ENCODE assay signal across 29 mouse cellular contexts in genomic region chr14:86300811-86301210, GRCm38 (mm10).
"Had no signal": no experiment of that assay in that cellular context is flagged by ENCODE, and none has a peak within 500 bp of the region (broad histone marks: within the 10 kb centered on the region; RNA-seq: fewer than 3 reads in every experiment).

No protein-coding gene starts in this region.

- ATAC-seq: forebrain, embryonic 13.5 days; forebrain, embryonic 14.5 days; forebrain, embryonic 15.5 days; forebrain, embryonic 16.5 days; forebrain, postnatal 0 days had no signal

- H3K27me3 ChIP-seq: embryonic facial prominence, embryonic 12.5 days; embryonic facial prominence, embryonic 13.5 days; embryonic facial prominence, embryonic 15.5 days; forebrain, embryonic 12.5 days; forebrain, embryonic 13.5 days; forebrain, embryonic 15.5 days had no signal

- H3K27ac ChIP-seq: embryonic facial prominence, embryonic 10.5 days; embryonic facial prominence, embryonic 12.5 days; embryonic facial prominence, embryonic 13.5 days; embryonic facial prominence, embryonic 15.5 days; forebrain, embryonic 10.5 days; forebrain, embryonic 12.5 days; forebrain, embryonic 13.5 days; forebrain, embryonic 15.5 days; gastrocnemius, adult 2 months; heart, adult 2 months had no signal

- H3K4me1 ChIP-seq: embryonic facial prominence, embryonic 12.5 days; embryonic facial prominence, embryonic 13.5 days; embryonic facial prominence, embryonic 15.5 days; forebrain, embryonic 12.5 days; forebrain, embryonic 13.5 days; forebrain, embryonic 15.5 days had no signal

- H3K36me3 ChIP-seq: embryonic facial prominence, embryonic 10.5 days; embryonic facial prominence, embryonic 12.5 days; embryonic facial prominence, embryonic 13.5 days; embryonic facial prominence, embryonic 15.5 days; forebrain, embryonic 10.5 days; forebrain, embryonic 12.5 days; forebrain, embryonic 15.5 days had no signal

- H3K4me3 ChIP-seq: embryonic facial prominence, embryonic 10.5 days; embryonic facial prominence, embryonic 12.5 days; embryonic facial prominence, embryonic 13.5 days; embryonic facial prominence, embryonic 15.5 days; erythroblast, embryonic 14.5 days; forebrain, embryonic 10.5 days; forebrain, embryonic 12.5 days; forebrain, embryonic 13.5 days; forebrain, embryonic 15.5 days; gastrocnemius, adult 2 months; heart, adult 2 months had no signal

- H3K9ac ChIP-seq: embryonic facial prominence, embryonic 12.5 days; embryonic facial prominence, embryonic 13.5 days; embryonic facial prominence, embryonic 15.5 days; forebrain, embryonic 12.5 days; forebrain, embryonic 13.5 days; forebrain, embryonic 15.5 days; forebrain, postnatal 0 days had no signal

- H3K9me3 ChIP-seq: embryonic facial prominence, embryonic 10.5 days; embryonic facial prominence, embryonic 12.5 days; embryonic facial prominence, embryonic 15.5 days; forebrain, embryonic 10.5 days; forebrain, embryonic 12.5 days; forebrain, embryonic 13.5 days; forebrain, embryonic 15.5 days had no signal

- H3K4me2 ChIP-seq: embryonic facial prominence, embryonic 12.5 days; embryonic facial prominence, embryonic 13.5 days; embryonic facial prominence, embryonic 15.5 days; forebrain, embryonic 12.5 days; forebrain, embryonic 13.5 days; forebrain, embryonic 15.5 days had no signal

- DNase-seq: cerebellum, adult 2 months; cerebellum, adult 8-10 months; cerebellum, adult 9-10 months; cerebellum, adult 9-11 months; cerebellum, postnatal 10 days; cerebellum, postnatal 14 days; cerebellum, postnatal 25 days; cerebellum, postnatal 36 days; embryo, embryonic 11 days; forebrain, postnatal 0 days; gastrocnemius, adult 2 months; gastrocnemius, postnatal 10 days; gastrocnemius, postnatal 14 days; gastrocnemius, postnatal 25 days; gastrocnemius, postnatal 36 days; heart, adult 11 months; heart, adult 18-20 months; heart, adult 2 months had no signal
